Mouse (Mus musculus): ENCODE measurements around the gene Tns1. TPM values are rescaled to one million over a fixed set of nuclear protein-coding genes. Genes with fewer than 3 reads are reported as not detected.

Gene Tns1
- polyA plus RNA-seq, 1 experiment from 2014 or later: 121 TPM

DNA sequence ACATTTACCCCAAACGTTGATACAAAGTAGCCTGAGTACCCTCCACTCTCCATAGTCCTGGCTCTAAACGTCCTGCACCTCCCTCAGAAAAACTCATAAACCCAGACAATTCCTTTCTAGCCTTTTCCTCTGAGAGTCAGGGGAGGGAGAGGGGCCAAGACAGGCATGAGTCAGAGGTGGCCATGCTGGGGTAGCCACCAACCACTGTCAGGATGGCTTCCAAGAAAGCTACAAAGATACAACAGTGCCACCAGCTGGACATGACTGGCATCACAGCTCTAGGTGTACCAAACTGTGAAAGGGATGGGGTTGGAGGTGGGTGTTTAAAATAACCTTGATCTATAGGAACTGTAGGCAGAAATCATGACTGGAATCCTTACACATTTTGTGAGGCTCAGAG lies 128.0 kb downstream of the Tns1 start:
- 0 out of 2 replicates have a peak overlapping the region, but pooled peaks have one; percentile 0 for H3K9ac ChIP-seq
- H3K27me3 ChIP-seq: no peaks in the 10 kb centered on the region
- H3K9me3 ChIP-seq (replicated peaks): no peaks in the 10 kb centered on the region
- H3K4me2 ChIP-seq: no peak overlapping the region
- H3K4me1 ChIP-seq (replicated peaks): peaks cover 83% of the 10 kb centered on the region
- no peak overlapping the region for H3K4me3 ChIP-seq
- 45% methylated on average over 2 of the region's 2 CpGs for WGBS
- H3K36me3 ChIP-seq: peaks cover 41% of the 10 kb centered on the region; the same call in 1 of the 2 replicates
- peak overlapping the region; percentile 59 for H3K27ac ChIP-seq
- no peak for ATAC-seq (replicated peaks; ENCODE audit: insufficient number of reproducible peaks, insufficient read depth, low FRiP score, low read depth)

DNA sequence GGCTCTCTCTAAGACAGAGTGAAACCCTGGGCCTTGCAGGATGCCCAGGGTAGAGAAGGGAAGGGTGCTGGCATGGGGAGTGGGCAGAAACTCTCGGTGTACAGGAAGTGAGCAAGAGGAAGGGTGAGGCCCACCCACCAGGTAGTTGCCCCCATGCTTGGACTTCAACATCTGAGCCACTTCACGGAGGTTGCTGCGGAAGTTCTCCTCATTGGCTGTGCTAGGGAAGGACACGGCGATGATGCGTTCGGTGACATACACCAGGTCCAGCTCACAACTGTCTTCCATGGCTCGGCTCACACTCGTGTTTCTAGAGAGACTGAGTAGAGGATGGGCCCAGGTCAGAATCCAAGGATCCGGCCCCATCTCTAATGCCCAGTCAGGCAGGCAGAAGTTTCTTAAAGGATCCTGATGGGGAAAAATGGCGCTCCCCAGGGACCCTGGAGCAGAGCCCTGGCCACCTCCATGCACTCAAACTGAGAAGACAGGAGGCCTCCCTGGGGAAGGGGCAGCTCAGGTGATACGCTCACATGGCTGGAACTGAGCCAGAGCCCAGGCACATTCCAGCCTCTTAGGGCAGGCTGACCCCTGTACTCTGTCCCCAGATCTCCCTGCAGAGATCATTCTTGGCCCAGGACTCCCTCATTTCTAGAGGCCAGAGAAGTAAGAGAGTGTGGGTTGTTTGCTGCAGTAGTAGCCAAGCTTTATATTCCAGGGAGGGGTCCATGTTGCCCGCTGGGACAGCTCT lies 129.0 kb downstream of the Tns1 start:
- no peaks in the 10 kb centered on the region for H3K27me3 ChIP-seq
- ATAC-seq (replicated peaks; ENCODE audit: insufficient number of reproducible peaks, insufficient read depth, low FRiP score, low read depth): no peak
- no peaks in the 10 kb centered on the region for H3K9me3 ChIP-seq (replicated peaks)
- whole genome bisulfite sequencing: 64% methylated on average over 13 of the region's 13 CpGs
- H3K9ac ChIP-seq: 0 out of 2 replicates have a peak overlapping the region, but pooled peaks have one; percentile 18
- peaks cover 50% of the 10 kb centered on the region for H3K36me3 ChIP-seq
- H3K27ac ChIP-seq: peak overlapping the region; percentile 59
- peaks cover 74% of the 10 kb centered on the region for H3K4me1 ChIP-seq (replicated peaks)
- no peak overlapping the region for H3K4me3 ChIP-seq
- H3K4me2 ChIP-seq: no peak overlapping the region; the same call in 1 of the 2 replicates

- H3K4me1 ChIP-seq (replicated peaks): peaks cover 62% of the 10 kb centered on the region
- no peak for ATAC-seq (replicated peaks; ENCODE audit: insufficient number of reproducible peaks, insufficient read depth, low FRiP score, low read depth)
- H3K4me3 ChIP-seq: no peak overlapping the region
- H3K9me3 ChIP-seq (replicated peaks): no peaks in the 10 kb centered on the region
- no peaks in the 10 kb centered on the region for H3K27me3 ChIP-seq
- peaks cover 61% of the 10 kb centered on the region for H3K36me3 ChIP-seq
- H3K27ac ChIP-seq: peak overlapping the region; percentile 76
- H3K4me2 ChIP-seq: no peak overlapping the region
- 44% methylated on average over 7 of the region's 7 CpGs for WGBS
- H3K9ac ChIP-seq: peak overlapping the region; percentile 42; the same call in 1 of the 2 replicates
These were observed 130.3 kb downstream of the Tns1 start for GRCm38 (mm10) chr1:73993901-73994426.

DNA sequence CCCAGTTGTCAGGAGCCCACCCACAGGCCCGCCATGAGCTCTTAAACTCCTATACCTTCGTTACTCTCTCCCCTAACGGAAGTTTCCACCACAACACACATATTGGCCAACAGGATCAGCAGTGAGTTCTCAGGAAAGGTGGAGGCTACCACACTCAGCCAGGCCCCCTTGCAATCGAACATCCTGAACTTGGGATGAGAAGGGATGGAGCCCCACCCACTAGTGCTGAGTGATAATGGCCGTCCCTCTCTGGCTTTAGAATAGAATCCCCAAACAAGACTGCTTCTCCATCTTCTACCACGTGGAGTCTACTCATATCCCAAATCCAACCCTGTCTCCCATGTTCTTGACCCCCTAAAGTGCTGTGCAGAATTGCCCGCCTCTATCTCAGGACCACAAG lies 131.0 kb downstream of the Tns1 start:
- H3K4me1 ChIP-seq (replicated peaks): peaks cover 62% of the 10 kb centered on the region
- no peak for ATAC-seq (replicated peaks; ENCODE audit: insufficient number of reproducible peaks, insufficient read depth, low FRiP score, low read depth)
- no peak overlapping the region for H3K4me3 ChIP-seq
- H3K4me2 ChIP-seq: no peak overlapping the region
- no peak overlapping the region for H3K9ac ChIP-seq
- no peaks in the 10 kb centered on the region for H3K9me3 ChIP-seq (replicated peaks)
- no peaks in the 10 kb centered on the region for H3K27me3 ChIP-seq
- H3K36me3 ChIP-seq: peaks cover 64% of the 10 kb centered on the region
- H3K27ac ChIP-seq: peak overlapping the region; percentile 76
- WGBS: 81% methylated on average over 7 of the region's 7 CpGs

DNA sequence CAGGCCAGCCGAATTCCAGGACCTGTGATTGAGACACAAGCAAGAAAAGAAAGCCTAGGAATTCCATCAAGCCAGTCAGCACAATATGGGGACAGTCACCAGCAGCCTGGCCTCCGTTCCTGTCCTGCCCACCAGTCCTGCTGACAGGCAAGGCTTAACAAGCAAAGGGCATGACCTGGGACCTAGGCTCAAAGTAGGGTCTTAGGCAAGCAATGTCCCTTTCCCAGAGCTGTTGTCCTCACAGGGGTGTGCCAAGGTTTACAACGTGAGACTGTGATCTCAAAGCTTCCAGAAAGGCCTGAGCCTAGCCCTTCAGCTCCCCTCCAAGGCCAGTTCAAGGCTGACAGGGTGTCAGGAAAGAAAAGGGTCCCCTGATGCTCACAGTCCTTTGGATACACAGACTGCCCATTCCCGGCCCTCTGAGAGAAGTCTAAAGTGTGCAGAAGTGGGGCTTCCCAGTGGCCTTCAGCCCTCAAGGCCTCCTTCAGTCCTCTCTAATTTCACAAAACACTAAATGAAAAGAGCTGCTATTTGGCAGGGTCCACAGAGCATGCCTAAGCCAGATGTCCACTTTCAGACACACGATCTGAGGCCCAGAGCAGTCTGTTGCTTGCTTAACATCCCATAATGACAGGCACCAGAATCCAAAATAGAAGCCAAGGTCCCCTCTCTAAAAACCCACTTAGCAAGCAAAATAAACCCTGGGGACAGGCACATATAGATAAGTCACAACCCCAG lies 131.9 kb downstream of the Tns1 start:
- Histone ChIP-seq H3K27me3 (no peaks in the 10 kb centered on the region), H3K4me3 (no peak overlapping the region), H3K9ac (no peak overlapping the region), H3K4me1 (replicated peaks) (peaks cover 60% of the 10 kb centered on the region), H3K4me2 (no peak overlapping the region), H3K27ac (peak overlapping the region; percentile 28; the same call in 1 of the 2 replicates), H3K9me3 (replicated peaks) (no peaks in the 10 kb centered on the region), H3K36me3 (peaks cover 64% of the 10 kb centered on the region)
- WGBS: 53% methylated on average over 5 of the region's 5 CpGs
- ATAC-seq (replicated peaks; ENCODE audit: insufficient number of reproducible peaks, insufficient read depth, low FRiP score, low read depth): no peak

GRCm38 (mm10) chr1:73991226-73991625 lies 133.0 kb downstream of the Tns1 start:
- H3K9ac ChIP-seq: no peak overlapping the region
- H3K4me2 ChIP-seq: no peak overlapping the region
- no peak overlapping the region for H3K4me3 ChIP-seq
- no peaks in the 10 kb centered on the region for H3K27me3 ChIP-seq
- no peak for ATAC-seq (replicated peaks; ENCODE audit: insufficient number of reproducible peaks, insufficient read depth, low FRiP score, low read depth)
- 65% methylated on average over 7 of the region's 7 CpGs for WGBS
- peak overlapping the region; percentile 30; the same call in 1 of the 2 replicates for H3K27ac ChIP-seq
- H3K36me3 ChIP-seq: peaks cover 58% of the 10 kb centered on the region
- no peaks in the 10 kb centered on the region for H3K9me3 ChIP-seq (replicated peaks)
- peaks cover 51% of the 10 kb centered on the region for H3K4me1 ChIP-seq (replicated peaks)

DNA sequence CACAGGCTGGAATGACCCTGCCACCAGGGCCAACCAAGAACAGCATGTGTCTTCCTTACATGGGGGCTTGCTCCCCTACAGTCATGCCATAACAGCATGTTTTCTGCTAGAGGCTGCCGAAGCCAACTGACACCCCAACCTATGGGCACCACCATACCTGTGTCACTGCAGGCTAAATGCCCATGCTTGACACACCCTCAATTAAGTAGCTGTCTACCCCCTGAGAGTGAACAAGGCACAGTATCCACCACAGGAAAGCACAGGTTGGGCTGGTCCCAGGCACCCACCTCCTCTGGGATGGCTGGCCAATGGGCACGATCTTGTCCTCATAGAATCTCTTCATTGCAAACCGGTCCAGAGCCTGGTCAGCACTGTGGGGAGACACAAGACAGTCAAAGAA lies 134.2 kb downstream of the Tns1 start:
- peaks cover 39% of the 10 kb centered on the region for H3K4me1 ChIP-seq (replicated peaks)
- 86% methylated on average over 3 of the region's 3 CpGs for WGBS
- H3K9ac ChIP-seq: no peak overlapping the region
- H3K27ac ChIP-seq: no peak overlapping the region
- H3K4me2 ChIP-seq: no peak overlapping the region
- no peaks in the 10 kb centered on the region for H3K9me3 ChIP-seq (replicated peaks)
- no peak for ATAC-seq (replicated peaks; ENCODE audit: insufficient number of reproducible peaks, insufficient read depth, low FRiP score, low read depth)
- H3K4me3 ChIP-seq: no peak overlapping the region
- peaks cover 63% of the 10 kb centered on the region for H3K36me3 ChIP-seq
- no peaks in the 10 kb centered on the region for H3K27me3 ChIP-seq

DNA sequence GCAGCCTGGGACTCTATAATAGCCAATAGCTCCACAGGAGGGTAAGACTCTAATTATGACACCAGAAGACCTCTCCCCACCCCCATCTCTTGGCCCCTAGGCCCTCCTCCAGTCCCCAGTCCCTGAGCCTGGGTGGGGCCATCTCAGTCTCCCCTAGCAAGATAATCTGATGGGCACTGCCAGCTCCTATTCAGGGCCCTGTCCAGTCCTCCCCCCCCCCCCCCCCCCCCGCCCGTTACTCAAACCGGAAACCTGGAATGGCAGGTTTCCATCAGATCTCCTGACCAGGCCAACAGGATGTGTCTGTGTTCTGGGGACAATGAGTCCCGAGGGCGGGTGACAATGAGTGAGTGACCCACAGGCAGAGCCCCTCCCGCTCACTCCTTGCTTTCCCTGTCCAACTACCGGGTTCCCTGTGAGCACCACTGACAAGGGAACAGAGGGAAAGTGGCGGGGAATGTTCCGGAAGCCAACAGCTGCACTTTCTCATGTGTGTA lies 136.5 kb downstream of the Tns1 start:
- ATAC-seq (replicated peaks; ENCODE audit: insufficient number of reproducible peaks, insufficient read depth, low FRiP score, low read depth): peak; percentile 81
- no peak overlapping the region for H3K9ac ChIP-seq
- peaks cover 70% of the 10 kb centered on the region for H3K36me3 ChIP-seq

DNA sequence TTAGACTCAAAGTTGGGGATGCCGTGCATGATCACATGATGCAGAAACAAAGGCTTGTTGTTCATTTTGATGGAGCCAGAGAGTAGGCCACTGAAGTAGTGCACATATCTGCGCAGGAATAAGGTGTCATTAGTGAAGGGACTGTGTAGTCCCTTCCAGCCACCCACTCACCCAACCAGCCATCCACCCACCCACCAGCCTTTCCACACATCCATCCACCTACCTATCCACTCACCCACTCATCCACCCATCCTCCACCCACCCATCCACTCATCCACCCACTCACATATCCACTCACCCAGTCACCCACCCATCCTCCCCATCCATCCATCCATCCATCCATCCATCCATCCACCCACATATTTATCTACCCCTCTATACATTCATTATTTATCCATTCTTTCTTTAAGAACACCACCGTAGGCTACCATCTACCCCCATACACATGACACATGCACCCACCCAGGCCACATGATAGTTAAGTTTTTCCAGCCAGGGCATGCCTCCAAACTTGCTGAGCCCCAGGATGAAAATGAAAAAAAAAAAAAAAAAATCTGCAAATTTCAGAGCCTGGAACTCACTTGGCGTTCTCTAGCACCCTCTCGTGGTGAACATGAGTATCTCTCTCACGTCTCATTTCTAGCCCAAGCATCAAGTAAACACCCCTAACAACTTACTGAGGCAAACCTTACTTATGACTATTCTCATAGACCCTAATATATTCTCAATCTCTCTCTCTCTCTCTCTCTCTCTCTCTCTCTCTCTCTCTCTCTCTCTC lies 137.8 kb downstream of the Tns1 start:
- no peak overlapping the region for H3K27ac ChIP-seq
- H3K36me3 ChIP-seq: peaks cover 73% of the 10 kb centered on the region
- H3K4me3 ChIP-seq: no peak overlapping the region
- 46% methylated on average over 6 of the region's 6 CpGs for WGBS
- ATAC-seq (replicated peaks; ENCODE audit: insufficient number of reproducible peaks, insufficient read depth, low FRiP score, low read depth): no peak
- H3K9ac ChIP-seq: no peak overlapping the region
- H3K27me3 ChIP-seq: no peaks in the 10 kb centered on the region
- no peak overlapping the region for H3K4me2 ChIP-seq
- H3K4me1 ChIP-seq (replicated peaks): peaks cover 17% of the 10 kb centered on the region
- no peaks in the 10 kb centered on the region for H3K9me3 ChIP-seq (replicated peaks)

More for the DNA sequence above, 136.5 kb downstream of the Tns1 start:
- H3K4me2 ChIP-seq: no peak overlapping the region
- peak overlapping the region; percentile 81 for H3K27ac ChIP-seq
- no peaks in the 10 kb centered on the region for H3K27me3 ChIP-seq
- peaks cover 22% of the 10 kb centered on the region for H3K4me1 ChIP-seq (replicated peaks)
- WGBS: 40% methylated on average over 8 of the region's 9 CpGs
- H3K4me3 ChIP-seq: no peak overlapping the region
- no peaks in the 10 kb centered on the region for H3K9me3 ChIP-seq (replicated peaks)

DNA sequence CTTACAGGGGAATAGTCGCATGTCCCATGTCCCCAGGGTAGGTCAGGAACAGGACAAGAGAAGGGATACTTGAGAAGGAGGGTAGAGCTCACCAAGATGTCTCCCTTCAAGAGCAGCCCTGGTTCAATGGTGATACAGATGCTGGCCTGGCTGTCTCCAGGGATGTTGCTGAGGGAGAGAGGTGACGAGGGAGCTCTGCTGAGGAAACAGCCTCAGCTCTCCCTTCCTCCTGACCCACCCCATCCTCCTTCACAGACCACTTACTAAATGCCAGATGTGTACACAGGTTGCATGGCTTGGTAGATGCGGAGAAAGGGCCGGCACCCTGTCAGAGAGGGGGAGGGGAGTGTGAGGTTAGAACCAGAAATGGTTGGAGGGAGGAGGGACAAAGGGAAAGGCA lies 138.6 kb downstream of the Tns1 start:
- H3K4me3 ChIP-seq: no peak overlapping the region
- no peak overlapping the region for H3K27ac ChIP-seq
- WGBS: 88% methylated on average over 4 of the region's 4 CpGs
- no peak overlapping the region for H3K4me2 ChIP-seq
- H3K9me3 ChIP-seq (replicated peaks): no peaks in the 10 kb centered on the region
- H3K9ac ChIP-seq: no peak overlapping the region
- H3K4me1 ChIP-seq (replicated peaks): peaks cover 20% of the 10 kb centered on the region
- peaks cover 69% of the 10 kb centered on the region for H3K36me3 ChIP-seq
- no peaks in the 10 kb centered on the region for H3K27me3 ChIP-seq
- ATAC-seq (replicated peaks; ENCODE audit: insufficient number of reproducible peaks, insufficient read depth, low FRiP score, low read depth): no peak

GRCm38 (mm10) chr1:73979214-73979613 lies 145.0 kb downstream of the Tns1 start:
- Histone ChIP-seq H3K27me3 (no peaks in the 10 kb centered on the region), H3K9ac (no peak overlapping the region), H3K4me2 (no peak overlapping the region), H3K36me3 (peaks cover 71% of the 10 kb centered on the region), H3K4me3 (no peak overlapping the region), H3K27ac (peak overlapping the region; percentile 77), H3K4me1 (replicated peaks) (peaks cover 54% of the 10 kb centered on the region), H3K9me3 (replicated peaks) (no peaks in the 10 kb centered on the region)
- ATAC-seq (replicated peaks; ENCODE audit: insufficient number of reproducible peaks, insufficient read depth, low FRiP score, low read depth): peak; percentile 88
- WGBS: 35% methylated on average over 3 of the region's 3 CpGs

Measured in heart, embryonic 15.5 days (tissue).